Mouse (Mus musculus) frontal cortex, postnatal 10 days (tissue): ENCODE data around the gene Sim1.

ENCODE experiments used
- DNase-seq, 2 experiments: peaks; one replicate each; pipeline ENCODE4 v3.0.0; 2022; ENCODE audit warnings: low spot score in 2 of 2, mixed read lengths in 1 of 2

Sim1 gene

GRCm38 (mm10) chr10:50901601-50902475, 7.3 kb downstream of the Sim1 start:
- DNase-seq = no peak

- DNase-seq = no peak
Observed at GRCm38 (mm10) chr10:50902741-50903715, 8.5 kb downstream of the Sim1 start.

- no peak for DNase-seq
Observed at GRCm38 (mm10) chr10:50903846-50904763, 9.6 kb downstream of the Sim1 start.

GRCm38 (mm10) chr10:50904764-50905701, 10.5 kb downstream of the Sim1 start:
- no peak for DNase-seq

- DNase-seq = no peak
Observed at GRCm38 (mm10) chr10:50910400-50910799, 15.8 kb downstream of the Sim1 start.

- no peak for DNase-seq
Observed at GRCm38 (mm10) chr10:50910861-50911410, 16.4 kb downstream of the Sim1 start.

GRCm38 (mm10) chr10:50915607-50916006, 21.1 kb downstream of the Sim1 start:
- no peak for DNase-seq

GRCm38 (mm10) chr10:50929281-50929680, 34.7 kb downstream of the Sim1 start:
- no peak for DNase-seq

GRCm38 (mm10) chr10:50935673-50936072, 41.1 kb downstream of the Sim1 start:
- no peak for DNase-seq

GRCm38 (mm10) chr10:50973625-50974024, 79.1 kb downstream of the Sim1 start:
- DNase-seq = no peak

- no peak for DNase-seq
Observed at GRCm38 (mm10) chr10:50981849-50982248, 87.3 kb downstream of the Sim1 start.

- no peak for DNase-seq
Observed at GRCm38 (mm10) chr10:50983620-50984019, 89.1 kb downstream of the Sim1 start.

- DNase-seq = no peak
Observed at GRCm38 (mm10) chr10:51007798-51008197, 113.2 kb downstream of the Sim1 start.

- DNase-seq = no peak
Observed at GRCm38 (mm10) chr10:51011391-51012150, 117.0 kb downstream of the Sim1 start.

- no peak for DNase-seq
Observed at GRCm38 (mm10) chr10:51014901-51015300, 120.3 kb downstream of the Sim1 start.

GRCm38 (mm10) chr10:51015362-51015761, 120.8 kb downstream of the Sim1 start:
- no peak for DNase-seq

- DNase-seq = no peak
Observed at GRCm38 (mm10) chr10:51023308-51024279, 129.0 kb downstream of the Sim1 start.
